Mouse (Mus musculus): ENCODE measurements around the gene Oxsr1.
A peak's percentile ranks its signal among the peaks of the same experiment; 100 is the strongest.
"Not testable (repeated sequence)": the region's sequence is repeated elsewhere in the genome, so short reads cannot be mapped to it uniquely, and the experiment has no call there.

Gene Oxsr1

GRCm38 (mm10) chr9:119322289-119323259 is at the start of gene Oxsr1:
Gene Oxsr1, minus strand, starts transcription at chr9:119322427.
- DNase-seq, result peak; percentile 99

DNA sequence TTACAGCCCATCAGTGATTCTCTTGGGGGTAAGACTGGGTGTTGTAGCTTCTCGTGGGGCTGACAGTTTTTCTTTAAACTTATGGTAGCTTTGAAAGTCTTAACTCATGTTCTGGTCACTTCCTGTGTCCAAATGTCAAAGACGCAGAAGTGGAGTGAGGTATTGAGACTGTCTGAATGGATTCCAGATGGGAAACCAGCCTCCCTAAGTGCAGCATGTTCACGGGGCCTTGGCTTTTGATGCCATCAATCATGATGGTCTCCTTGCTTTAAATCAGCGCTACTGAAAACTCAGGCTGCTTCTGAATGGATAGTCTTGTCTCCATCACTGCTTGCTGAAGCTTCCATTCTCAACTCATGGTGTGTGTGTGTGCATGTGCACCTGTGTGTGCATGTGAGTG is 49.0 kb upstream of the Oxsr1 start:
- no peak for DNase-seq

DNA sequence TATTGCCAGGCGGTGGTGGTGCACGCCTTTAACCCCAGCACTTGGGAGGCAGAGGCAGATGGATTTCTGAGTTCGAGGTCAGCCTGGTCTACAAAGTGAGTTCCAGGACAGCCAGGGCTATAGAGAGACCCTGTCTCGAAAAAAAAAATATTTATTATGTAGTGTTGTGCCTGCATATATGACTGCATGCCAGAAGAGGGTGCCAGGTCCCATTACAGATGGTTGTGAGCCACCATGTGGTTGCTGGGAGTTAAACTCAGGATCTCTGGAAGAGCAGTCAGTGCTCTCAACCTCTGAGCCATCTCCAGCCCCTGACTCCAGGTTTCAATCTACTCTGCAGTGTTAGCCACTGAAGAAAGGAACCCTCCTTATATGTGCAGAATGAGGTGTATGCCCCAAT is 48.5 kb upstream of the Oxsr1 start:
- not testable (repeated sequence) for DNase-seq

GRCm38 (mm10) chr9:119368367-119368766 is 46.1 kb upstream of the Oxsr1 start:
- no peak for DNase-seq

DNA sequence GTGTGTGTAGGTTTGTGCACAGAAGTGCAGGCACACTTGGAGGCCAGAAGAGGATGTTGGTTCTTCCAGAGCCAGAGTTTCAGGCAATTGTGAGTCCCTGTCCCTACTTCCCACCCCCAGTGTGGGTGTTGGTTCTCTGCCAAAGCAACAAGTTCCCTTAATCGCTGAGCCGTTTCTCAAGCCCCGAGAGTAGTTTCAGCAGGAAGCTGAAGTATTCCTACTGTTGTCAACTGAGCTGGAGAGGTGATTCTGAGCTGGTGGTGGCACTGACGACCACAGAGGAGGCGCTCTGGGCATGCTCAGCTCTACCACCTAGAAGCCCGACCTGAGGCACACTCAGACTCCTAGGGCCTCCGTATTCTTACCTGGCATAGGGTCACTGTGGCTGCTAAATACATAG is 43.1 kb upstream of the Oxsr1 start, which contains the start of gene Slc22a14:
TSS of gene Slc22a14 (minus strand) at position 270 of the 400 bp plus-strand sequence.
- no peak for DNase-seq

DNA sequence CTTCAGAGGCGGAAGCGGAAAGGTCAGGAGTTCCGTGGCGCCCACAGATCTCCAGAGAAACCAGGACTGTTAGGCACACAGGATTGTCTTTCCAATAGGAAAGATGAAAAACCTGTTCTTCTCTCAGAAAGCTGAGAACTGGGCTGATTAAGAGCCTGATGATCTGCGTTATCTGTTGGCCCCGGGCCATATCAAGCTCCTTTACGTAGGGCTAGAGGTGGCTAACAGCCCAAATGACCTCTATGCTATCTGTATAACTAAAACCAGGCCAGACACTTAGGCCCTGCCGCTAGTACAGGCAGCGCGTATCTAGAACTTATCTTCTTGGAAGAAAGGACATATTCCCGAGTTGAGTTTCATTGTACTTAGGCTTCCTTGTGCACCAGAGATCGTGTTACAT is 41.0 kb upstream of the Oxsr1 start:
- no peak for DNase-seq

DNA sequence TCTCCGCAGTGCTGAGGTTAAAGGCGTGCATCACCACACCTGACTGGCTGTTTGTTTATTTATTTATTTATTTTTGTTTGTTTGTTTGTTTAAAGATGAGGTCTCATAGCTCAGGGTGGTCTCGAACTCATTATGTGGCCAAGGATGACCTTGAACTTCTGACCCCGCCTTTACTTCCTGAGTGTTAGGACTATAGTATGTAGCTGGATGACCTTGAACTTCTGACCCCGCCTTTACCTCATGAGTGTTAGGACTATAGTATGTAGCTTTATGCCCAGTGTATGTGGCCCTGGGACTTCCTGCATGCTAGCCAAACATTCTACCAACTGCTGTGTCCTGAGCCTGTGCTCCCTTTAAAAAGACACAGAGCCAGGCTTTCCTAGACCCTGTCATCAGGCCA is 39.2 kb upstream of the Oxsr1 start:
- no peak for DNase-seq

DNA sequence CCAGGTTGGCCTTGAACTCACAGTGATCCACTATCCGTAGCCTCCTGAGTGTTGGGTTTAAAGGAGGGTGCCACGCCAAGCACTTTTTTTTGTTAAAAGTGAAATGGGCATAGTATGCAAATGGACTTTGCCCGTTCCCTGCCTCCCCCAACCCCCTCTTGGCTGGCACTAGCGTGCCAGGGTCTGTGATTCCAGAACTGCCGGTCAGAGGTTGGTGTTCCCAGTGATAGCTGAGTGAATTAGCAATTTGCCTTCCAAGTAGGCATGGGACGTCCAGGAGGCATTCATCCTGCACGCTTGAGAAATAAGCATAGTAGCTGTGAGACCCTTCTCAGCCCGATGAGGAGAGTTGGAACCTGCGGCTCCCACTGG is 35.8 kb upstream of the Oxsr1 start:
- DNase-seq, result no peak

DNA sequence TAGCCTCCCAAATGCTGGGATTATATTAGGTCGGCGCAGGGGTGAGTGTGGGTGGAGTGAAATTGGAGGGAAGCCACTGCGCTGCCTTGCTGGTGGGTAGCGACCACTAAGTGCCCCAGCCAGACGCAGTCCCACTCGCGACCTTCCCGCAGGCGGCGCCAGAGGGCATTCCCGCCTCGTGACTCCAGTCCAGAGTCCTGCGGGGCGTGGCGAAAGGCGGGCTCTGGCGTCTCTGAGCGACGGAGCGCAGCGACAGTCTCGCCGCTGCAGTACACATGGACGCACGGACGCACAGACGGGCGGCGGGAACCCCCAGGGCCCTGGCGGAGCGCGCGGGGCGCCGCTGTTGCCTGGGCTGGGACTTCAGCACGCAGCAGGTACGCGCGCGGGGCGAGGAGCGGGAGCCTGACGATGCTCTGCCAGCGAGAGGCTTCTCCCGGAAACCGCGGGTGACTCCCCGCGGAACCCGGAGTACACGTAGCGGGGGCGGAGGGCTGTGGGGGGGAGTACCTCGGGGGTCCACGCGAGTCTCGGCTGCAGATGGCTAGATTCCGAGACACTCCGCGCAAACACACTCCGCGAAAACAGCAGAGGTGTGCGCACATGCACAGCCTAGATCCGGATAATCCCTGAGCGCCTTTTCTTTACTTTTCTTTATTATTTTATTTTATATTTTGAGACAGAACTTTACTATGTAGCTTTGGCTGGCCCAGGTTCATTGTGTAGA is 35.3 kb upstream of the Oxsr1 start, which contains the start of gene Xylb:
TSS of gene Xylb (plus strand) at position 51 of the 727 bp plus-strand sequence.
- peak; percentile 86 for DNase-seq

DNA sequence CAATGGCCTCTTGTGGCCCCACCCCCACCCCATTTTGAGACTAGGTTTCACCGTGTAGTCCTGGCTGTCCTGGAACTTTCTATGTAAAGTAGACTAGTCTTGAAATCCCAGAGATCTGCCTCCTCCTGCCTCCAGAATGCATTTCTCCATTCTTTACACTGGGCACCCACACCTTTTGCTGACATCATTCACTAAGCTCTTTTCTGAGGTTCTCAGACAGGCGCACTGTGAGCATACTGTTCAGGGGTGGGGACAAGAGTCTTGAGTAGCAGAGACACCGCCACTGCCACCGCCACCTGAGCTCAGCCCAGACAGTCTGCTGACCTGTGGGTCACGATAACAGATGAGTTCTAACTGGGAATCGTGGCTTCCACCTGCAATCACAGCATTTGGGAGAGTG is 33.7 kb upstream of the Oxsr1 start:
- DNase-seq, result no peak

DNA sequence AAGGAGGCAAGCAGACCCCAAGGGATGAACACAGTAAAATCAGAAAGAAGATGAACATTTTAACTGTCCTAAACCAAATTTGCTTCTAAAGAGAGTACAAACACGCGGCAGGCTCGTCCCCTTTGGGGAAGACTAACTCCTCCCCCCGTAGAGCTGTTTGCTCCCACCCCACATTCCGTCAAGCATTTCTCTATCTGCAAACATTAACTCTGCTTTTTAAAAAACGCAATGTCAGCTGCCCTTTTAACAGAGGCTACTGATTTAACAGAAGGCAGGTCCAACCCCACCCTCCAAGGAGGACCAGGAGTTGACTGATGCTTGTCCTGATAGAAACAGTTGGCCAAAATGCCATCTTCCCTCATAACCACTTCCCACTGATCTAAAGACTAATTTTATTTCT is 31.7 kb upstream of the Oxsr1 start:
- no peak for DNase-seq

DNA sequence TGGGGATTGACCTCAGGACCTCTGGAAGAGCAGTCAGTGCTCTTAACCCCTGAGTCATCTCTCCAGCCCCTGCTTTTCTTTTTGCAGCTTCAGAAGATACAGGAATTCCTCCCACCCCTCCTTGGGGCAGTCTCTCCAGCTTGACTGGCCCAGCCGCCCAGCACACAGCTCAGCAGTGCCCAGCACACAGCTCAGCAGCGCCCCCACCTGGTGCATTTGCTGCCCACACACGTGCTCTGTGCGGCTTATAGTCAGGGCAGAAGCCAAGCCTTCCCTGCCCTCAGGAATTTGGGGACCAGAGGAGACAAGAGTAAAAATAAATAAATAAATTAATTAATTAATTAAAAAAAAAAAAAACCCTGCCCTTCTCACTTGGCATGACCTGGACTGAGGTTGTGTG is 29.8 kb upstream of the Oxsr1 start:
- peak; percentile 50 for DNase-seq

- DNase-seq, result no peak
These were observed 28.9 kb upstream of the Oxsr1 start for GRCm38 (mm10) chr9:119350947-119351705.

DNA sequence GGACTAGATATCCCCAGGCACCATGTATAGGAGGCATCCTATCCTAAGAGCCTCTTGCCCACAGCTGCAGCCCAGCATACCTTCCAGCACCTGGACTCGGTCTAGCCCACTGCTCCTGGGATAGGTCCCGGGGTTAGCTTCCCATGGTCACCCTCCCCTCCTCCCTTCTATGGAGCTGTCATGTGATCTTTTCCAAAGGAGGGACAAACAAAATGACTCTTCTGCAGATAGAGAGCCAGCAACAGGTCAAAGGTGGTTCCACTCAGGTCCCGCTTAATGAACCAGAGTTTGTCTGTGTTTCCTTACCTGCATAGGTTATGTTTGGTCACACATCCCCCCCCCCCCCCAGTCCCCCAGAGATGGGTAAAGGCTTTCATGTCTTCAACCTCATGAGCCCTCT is 28.3 kb upstream of the Oxsr1 start:
- DNase-seq, result no peak

- no peak for DNase-seq
These were observed 24.1 kb upstream of the Oxsr1 start for GRCm38 (mm10) chr9:119346376-119346775.

- no peak for DNase-seq
These were observed 20.5 kb upstream of the Oxsr1 start for GRCm38 (mm10) chr9:119342728-119343127.

- DNase-seq, result peak; percentile 96
These were observed 18.9 kb upstream of the Oxsr1 start, which contains the start of gene Myd88 for GRCm38 (mm10) chr9:119340909-119341816. Gene Myd88, minus strand, starts transcription at chr9:119341411.

GRCm38 (mm10) chr9:119340212-119340580 is 18.0 kb upstream of the Oxsr1 start:
- no peak for DNase-seq

GRCm38 (mm10) chr9:119339558-119340211 is 17.5 kb upstream of the Oxsr1 start, which contains the start of gene Acaa1a:
Gene Acaa1a, plus strand, starts transcription at chr9:119339676.
- DNase-seq, result peak; percentile 40

GRCm38 (mm10) chr9:119339106-119339505 is 16.9 kb upstream of the Oxsr1 start:
- DNase-seq, result no peak

GRCm38 (mm10) chr9:119338350-119338749 is 16.1 kb upstream of the Oxsr1 start:
- no peak for DNase-seq

Data from right cerebral cortex, postnatal 25 days (tissue).